Mouse (Mus musculus) heart, adult 2 months (tissue): ENCODE results near the gene Inpp5a. TPM values are rescaled to one million over a fixed set of nuclear protein-coding genes. Genes with fewer than 3 reads are reported as not detected.

Experiments used
- DNase-seq, 2 experiments: peaks; one replicate each; pipeline ENCODE4 v3.0.0; 2021
- H3K27ac ChIP-seq: fragments of 200-600 bp; 2 replicates; pipeline ENCODE4 v1.8.1; 2022
- H3K27me3 ChIP-seq: fragments of 200-500 bp; 2 replicates; pipeline ENCODE4 v1.6.1; 2012; ENCODE audit warnings: mild to moderate bottlenecking, low read length, inconsistent platforms, mixed read lengths; ENCODE audit not compliant: control insufficient read depth, insufficient read depth
- H3K36me3 ChIP-seq: fragments of 200-500 bp; 2 replicates; pipeline ENCODE4 v1.6.1; 2012; ENCODE audit warnings: low read length, inconsistent platforms; ENCODE audit not compliant: control insufficient read depth, insufficient read depth
- H3K4me1 ChIP-seq: fragments of 200-500 bp; 2 replicates; pipeline ENCODE4 v1.6.1; 2011; ENCODE audit warnings: low read length; ENCODE audit not compliant: control insufficient read depth, insufficient read depth
- H3K4me3 ChIP-seq: fragments of 200-600 bp; 2 replicates; pipeline ENCODE4 v1.8.1; 2022
- H3K79me2 ChIP-seq: fragments of 200-500 bp; replicated peaks from 2 replicates; pipeline ENCODE4 v1.6.1; 2012; ENCODE audit warnings: mild to moderate bottlenecking, inconsistent platforms, low read length, moderate library complexity, mixed read lengths; ENCODE audit not compliant: control insufficient read depth, insufficient read depth
- H3K9ac ChIP-seq: fragments of 200-500 bp; 2 replicates; pipeline ENCODE4 v1.6.1; 2012; ENCODE audit warnings: low read depth, mild to moderate bottlenecking, control low read depth, inconsistent platforms, low read length, mixed read lengths
- CTCF ChIP-seq: fragments of 200-600 bp; IDR thresholded peaks from 2 replicates; pipeline ENCODE4 v1.8.1; 2022; ENCODE audit warnings: antibody characterized with exemption, mild to moderate bottlenecking, moderate library complexity
- EP300 ChIP-seq: fragments of 200-500 bp; IDR thresholded peaks from 2 replicates; pipeline ENCODE4 v1.6.1; 2011; ENCODE audit warnings: low read depth, low read length, control low read depth; ENCODE audit not compliant: insufficient read depth
- POLR2A ChIP-seq: fragments of 200-500 bp; IDR thresholded peaks from 2 replicates; pipeline ENCODE4 v1.6.1; 2011; ENCODE audit warnings: mild to moderate bottlenecking, low read depth, low read length, control low read depth; ENCODE audit not compliant: insufficient read depth
- WGBS: fragments of 180-500 bp; shearing (Covaris S2); methylation state at CpG from one replicate; pipeline ENCODE4 v1.1.7; 2018; 5-methylcytosine and 5-hydroxymethylcytosine counted together
- intact Hi-C: fragments of 180-260 bp; cut with DNase I; formaldehyde crosslinking; loops from one replicate; pipeline ENCODE4 v1.15.1; 2025
- polyA plus RNA-seq: library from polyadenylated mRNA; depleted of rRNA; stranded (reverse); fragments of >200 nt; gene quantifications from 2 replicates; pipeline ENCODE4 v1.2.3, GENCODE M21; 2012
- total RNA-seq, 2 experiments: library from RNA; stranded (reverse); gene quantifications; 2 replicates each; pipeline ENCODE4 v1.2.3; 2021

Inpp5a gene
- total and polyA plus RNA-seq, 3 experiments, result 134 to 306 (median 280) TPM

DNA sequence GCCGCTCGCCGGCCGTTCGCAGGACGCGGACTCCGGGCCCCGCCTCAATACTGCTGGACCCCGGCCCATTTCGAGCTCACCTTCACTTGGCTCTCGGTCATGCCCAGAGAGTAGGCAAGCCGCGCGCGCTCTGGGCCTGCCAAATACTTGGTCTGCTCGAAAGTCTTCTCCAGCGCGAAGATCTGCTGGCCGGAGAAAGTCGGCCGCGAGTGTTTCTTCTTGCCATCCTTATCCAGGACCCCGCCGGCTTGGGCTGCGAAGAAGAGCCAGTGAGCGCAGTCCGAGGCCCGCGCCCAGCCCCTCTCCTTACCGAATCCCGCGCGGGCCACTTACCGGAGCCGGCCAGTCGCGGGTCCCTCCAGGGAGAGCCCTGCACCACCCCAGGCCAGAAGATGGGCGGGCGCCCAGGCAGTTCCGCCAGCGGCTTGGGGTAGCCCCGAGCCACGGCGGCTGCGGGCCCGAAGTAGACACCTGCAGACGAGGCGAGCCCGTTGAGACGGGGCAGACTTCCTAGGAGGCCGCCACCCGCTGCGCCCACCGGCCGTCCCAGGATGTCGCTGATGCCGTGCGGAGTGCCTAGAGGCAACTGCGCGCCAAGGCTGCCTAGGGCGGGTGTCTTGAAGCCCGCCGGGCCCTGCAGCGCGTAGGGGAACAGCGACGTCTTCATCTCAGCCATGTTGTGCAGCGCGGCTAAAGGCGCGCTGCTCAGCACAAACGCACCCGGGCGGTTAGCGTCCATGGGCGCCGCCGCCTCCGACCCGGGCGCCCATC lies 193.1 kb downstream of the Inpp5a start:
- intact Hi-C loops, result loop anchor here (5.0 kb wide), 1 partner anchor 95 kb away; no protein-coding TSS in a partner anchor
- H3K27me3 ChIP-seq, result peaks cover 29% of the 10 kb centered on the region
- H3K36me3 ChIP-seq, result no peaks in the 10 kb centered on the region
- no peak overlapping the region for H3K27ac ChIP-seq
- no peaks in the 10 kb centered on the region for H3K79me2 ChIP-seq
- 2% methylated on average over 81 of the region's 82 CpGs for WGBS
- peak overlapping the region; percentile 34 for H3K4me3 ChIP-seq
- no peak for TF ChIP-seq CTCF
- TF ChIP-seq EP300, result no peak
- no peak for TF ChIP-seq POLR2A
- no peak overlapping the region for H3K9ac ChIP-seq
- H3K4me1 ChIP-seq, result no peaks in the 10 kb centered on the region; the same call in 1 of the 2 replicates
- peak; percentile 30 to 45 for DNase-seq

- H3K27me3 ChIP-seq, result peaks cover 29% of the 10 kb centered on the region
- WGBS, result 1% methylated on average over 54 of the region's 56 CpGs
- H3K9ac ChIP-seq, result peak within 1 kb of the TSS; percentile 23; the same call in 1 of the 2 replicates
These were observed 193.7 kb downstream of the Inpp5a start, which contains the start of gene Nkx6-2 for GRCm38 (mm10) chr7:139582595-139582994. Gene Nkx6-2, minus strand, starts transcription at chr7:139582797.

DNA sequence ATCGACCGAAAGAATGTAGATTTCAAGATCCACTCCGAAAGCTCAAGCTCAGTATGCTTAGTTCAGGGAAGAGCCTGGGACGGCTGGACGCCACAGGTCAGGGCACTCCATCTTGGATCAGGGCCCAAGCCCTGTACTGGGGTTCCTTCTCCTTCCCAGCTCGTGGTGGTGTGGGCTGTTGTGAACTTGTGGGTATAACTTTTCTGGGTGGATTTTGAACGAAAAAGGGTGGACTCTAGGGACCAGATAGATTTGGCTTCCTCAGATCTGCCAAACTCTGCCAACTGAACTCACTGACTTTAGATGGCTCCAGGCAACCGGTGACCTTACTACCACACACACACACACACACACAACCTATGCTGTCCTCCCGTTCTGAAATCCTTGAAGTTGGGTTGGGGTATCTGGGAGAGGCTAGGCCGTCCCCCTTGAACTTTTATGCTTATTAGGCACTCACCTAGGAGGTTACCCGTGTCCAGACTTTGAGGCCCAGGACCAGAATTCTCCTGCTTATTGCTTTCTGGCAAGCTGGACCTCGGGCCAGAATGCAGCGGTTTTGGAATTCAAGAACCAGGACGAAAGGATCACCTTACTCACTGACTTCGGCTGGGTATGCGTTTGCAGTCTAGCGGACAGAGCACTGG lies 194.3 kb downstream of the Inpp5a start:
- H3K27ac ChIP-seq, result no peak overlapping the region
- H3K36me3 ChIP-seq, result no peaks in the 10 kb centered on the region
- no peaks in the 10 kb centered on the region; the same call in 1 of the 2 replicates for H3K4me1 ChIP-seq
- 47% methylated on average over 17 of the region's 17 CpGs for WGBS
- no peaks in the 10 kb centered on the region for H3K79me2 ChIP-seq
- intact Hi-C loops, result loop anchor here (5.0 kb wide), 1 partner anchor 96 kb away; no protein-coding TSS in a partner anchor
- DNase-seq, result no peak
- TF ChIP-seq EP300 (no peak), CTCF (no peak), POLR2A (no peak)
- peaks cover 29% of the 10 kb centered on the region for H3K27me3 ChIP-seq
- no peak overlapping the region for H3K9ac ChIP-seq
- no peak overlapping the region for H3K4me3 ChIP-seq

More at GRCm38 (mm10) chr7:139582595-139582994, 193.7 kb downstream of the Inpp5a start, which contains the start of gene Nkx6-2:
- H3K79me2 ChIP-seq, result no peaks in the 10 kb centered on the region
- H3K4me3 ChIP-seq, result peak within 1 kb of the TSS; percentile 34
- H3K4me1 ChIP-seq, result no peaks in the 10 kb centered on the region; the same call in 1 of the 2 replicates
- intact Hi-C loops, result loop anchor here (5.0 kb wide), 1 partner anchor 95 kb away; no protein-coding TSS in a partner anchor
- TF ChIP-seq CTCF, result no peak
- no peak for TF ChIP-seq EP300
- no peak for TF ChIP-seq POLR2A
- no peak within 1 kb of the TSS for H3K27ac ChIP-seq
- no peaks in the 10 kb centered on the region for H3K36me3 ChIP-seq
- peak; percentile 59 to 62 for DNase-seq

DNA sequence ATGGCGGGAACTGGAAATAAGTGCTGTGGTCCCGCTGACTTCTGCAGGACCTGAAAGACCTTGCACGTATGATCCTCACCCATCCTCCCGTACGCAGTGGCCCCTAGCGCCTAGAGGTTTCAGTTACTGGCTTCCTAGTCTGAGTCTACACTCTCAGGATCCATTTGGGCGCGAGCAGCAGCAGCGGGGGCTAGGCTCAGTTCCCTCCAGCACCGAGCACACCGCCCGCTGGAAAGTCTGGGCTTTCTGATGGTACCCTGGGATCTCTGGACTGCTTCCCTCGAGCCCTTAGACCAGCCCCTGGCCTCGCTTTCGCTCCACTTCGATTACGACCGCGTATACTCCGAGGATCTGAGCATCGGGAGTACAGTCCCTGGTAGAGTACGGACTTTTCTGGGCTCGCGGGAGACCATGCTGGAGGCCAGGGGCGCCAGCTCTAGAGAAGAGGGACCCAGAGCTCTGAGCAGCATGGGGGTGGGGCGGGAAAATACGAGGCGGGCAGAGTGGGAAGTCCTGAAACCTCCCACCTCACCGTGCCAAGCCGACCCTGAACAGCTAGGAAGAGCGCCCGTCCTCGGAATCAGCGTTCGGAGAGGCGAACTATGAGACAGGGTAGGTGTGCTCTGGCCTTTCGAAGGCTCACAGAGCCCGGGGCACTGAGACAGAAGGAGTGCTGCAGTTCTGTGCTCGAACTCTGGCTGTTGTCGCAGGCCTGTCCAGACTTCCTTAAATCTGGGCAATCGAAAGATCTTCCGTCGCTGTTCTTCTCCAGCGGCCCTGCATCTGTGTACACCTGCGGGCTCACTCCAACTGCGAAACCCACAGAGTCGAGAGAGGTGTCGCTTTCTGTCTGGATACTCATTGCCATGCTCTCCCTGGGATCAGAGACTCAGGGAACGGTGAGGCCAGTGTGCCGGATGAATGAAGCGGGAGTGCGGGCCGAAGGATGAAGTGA lies 195.6 kb downstream of the Inpp5a start:
- intact Hi-C loops, result loop anchor here (5.0 kb wide), 1 partner anchor 97 kb away; no protein-coding TSS in a partner anchor
- 5% methylated on average over 52 of the region's 53 CpGs for WGBS
- H3K79me2 ChIP-seq, result no peaks in the 10 kb centered on the region
- peaks cover 29% of the 10 kb centered on the region for H3K27me3 ChIP-seq
- TF ChIP-seq CTCF (no peak), EP300 (no peak), POLR2A (no peak)
- DNase-seq, result peak; percentile 17 to 26
- peak overlapping the region; percentile 13 for H3K4me3 ChIP-seq
- H3K36me3 ChIP-seq, result no peaks in the 10 kb centered on the region
- no peak overlapping the region for H3K9ac ChIP-seq
- no peak overlapping the region for H3K27ac ChIP-seq
- H3K4me1 ChIP-seq, result no peaks in the 10 kb centered on the region; the same call in 1 of the 2 replicates

DNA sequence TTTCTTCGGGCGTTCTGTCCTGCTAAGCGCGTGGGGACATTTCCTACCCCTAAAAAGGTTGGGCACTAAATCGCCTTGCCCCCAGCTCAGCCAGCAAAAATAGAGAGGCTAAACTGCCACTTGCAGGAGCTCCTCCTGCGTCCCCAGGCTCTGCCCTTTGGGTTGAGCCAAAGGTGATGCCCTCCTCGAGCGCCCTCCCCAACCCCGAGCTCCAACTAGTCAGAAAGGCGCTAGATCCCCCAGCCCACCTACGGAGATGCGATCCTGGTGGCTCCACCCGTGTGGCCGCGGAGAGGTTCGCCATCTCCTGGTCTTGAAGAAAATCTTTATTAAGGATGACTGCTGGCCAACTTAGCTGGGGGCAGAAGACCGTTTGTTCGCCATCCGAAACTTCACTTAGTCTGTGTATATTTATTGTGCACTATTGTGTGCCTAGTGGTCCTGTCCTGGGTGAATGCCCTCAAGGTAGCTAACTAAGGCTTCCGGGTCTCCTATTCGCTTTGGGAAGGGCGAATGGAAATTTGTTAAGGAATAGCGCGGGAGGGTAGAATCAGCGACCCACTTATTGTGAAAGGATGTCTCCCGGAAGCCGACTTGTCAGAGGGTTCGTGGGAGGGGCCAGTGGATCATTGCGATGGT lies 196.4 kb downstream of the Inpp5a start:
- intact Hi-C loops, result no loop called here
- H3K9ac ChIP-seq, result no peak overlapping the region
- no peak overlapping the region for H3K27ac ChIP-seq
- TF ChIP-seq POLR2A (no peak), EP300 (no peak), CTCF (no peak)
- no peak overlapping the region for H3K4me3 ChIP-seq
- no peaks in the 10 kb centered on the region for H3K36me3 ChIP-seq
- no peak for DNase-seq
- H3K27me3 ChIP-seq, result peaks cover 29% of the 10 kb centered on the region
- WGBS, result 5% methylated on average over 29 of the region's 29 CpGs
- H3K79me2 ChIP-seq, result no peaks in the 10 kb centered on the region
- no peaks in the 10 kb centered on the region; the same call in 1 of the 2 replicates for H3K4me1 ChIP-seq
